Mouse (Mus musculus) lung, adult 2 months (tissue): ENCODE data around the gene Txlng. TPM values are rescaled to one million over a fixed set of nuclear protein-coding genes. Genes with fewer than 3 reads are reported as not detected.

Experiments
- DNase-seq: peaks from one replicate; pipeline ENCODE4 v3.0.0; 2022
- H3K4me1 ChIP-seq: fragments of 200-500 bp; 2 replicates; pipeline ENCODE4 v1.6.1; 2011; ENCODE audit warnings: low read length; ENCODE audit not compliant: control insufficient read depth, insufficient read depth
- H3K4me3 ChIP-seq: fragments of 200-500 bp; replicated peaks from 2 replicates; pipeline ENCODE3; 2011; ENCODE audit warnings: low read depth, mild to moderate bottlenecking, control low read depth, low read length; ENCODE audit errors: extremely low read depth
- CTCF ChIP-seq: fragments of 200-500 bp; IDR thresholded peaks from 2 replicates; pipeline ENCODE4 v1.5.1; 2011; ENCODE audit warnings: mild to moderate bottlenecking, low read length, control low read depth; ENCODE audit not compliant: insufficient read depth
- POLR2A ChIP-seq: fragments of 200-500 bp; IDR thresholded peaks from 2 replicates; pipeline ENCODE4 v1.6.1; 2011; ENCODE audit warnings: low read depth, mild to moderate bottlenecking, control low read depth, low read length, borderline replicate concordance; ENCODE audit errors: extremely low read depth
- WGBS: fragments of 180-500 bp; shearing (Covaris S2); methylation state at CpG from one replicate; pipeline ENCODE4 v1.1.7; 2018; 5-methylcytosine and 5-hydroxymethylcytosine counted together
- polyA plus RNA-seq: library from polyadenylated mRNA; depleted of rRNA; stranded (reverse); fragments of >200 nt; gene quantifications from 2 replicates; pipeline ENCODE4 v1.2.3, GENCODE M21; 2012

The Txlng gene
- polyA plus RNA-seq, 1 experiment, result 4.9 TPM

DNA sequence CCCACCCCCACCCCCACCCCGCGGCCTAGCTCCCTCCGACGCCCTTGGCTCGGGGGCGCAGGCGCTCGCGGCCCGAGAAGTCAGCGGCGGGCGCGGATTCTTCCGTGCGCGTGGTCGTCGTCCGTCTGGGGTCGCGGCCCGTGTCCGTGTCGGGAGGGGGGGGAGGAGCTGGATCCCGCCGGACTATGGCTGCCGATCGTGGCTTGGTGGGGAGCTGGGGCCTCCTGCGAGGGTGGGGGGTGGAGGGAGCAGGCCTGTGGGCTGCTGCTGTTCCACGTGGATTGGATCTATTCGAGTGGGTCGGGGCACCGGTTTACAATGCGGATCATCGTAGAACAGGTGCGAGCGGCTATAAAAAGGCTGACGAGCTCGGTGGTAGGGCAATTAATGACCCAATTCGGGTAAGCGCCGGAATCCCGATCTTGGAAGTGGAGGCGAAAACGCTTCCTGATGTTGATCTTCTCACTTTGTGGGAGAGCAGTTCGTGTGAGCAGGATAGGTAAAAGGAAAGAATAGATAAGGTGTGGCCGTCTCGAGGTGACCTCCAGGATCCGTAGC lies 68.2 kb downstream of the Txlng start:
- WGBS, result 28% methylated on average over 50 of the region's 50 CpGs
- no peak for DNase-seq
- peak overlapping the region; percentile 94 for H3K4me3 ChIP-seq
- no peaks in the 10 kb centered on the region for H3K4me1 ChIP-seq
- no peak for TF ChIP-seq CTCF
- TF ChIP-seq POLR2A, result no peak

DNA sequence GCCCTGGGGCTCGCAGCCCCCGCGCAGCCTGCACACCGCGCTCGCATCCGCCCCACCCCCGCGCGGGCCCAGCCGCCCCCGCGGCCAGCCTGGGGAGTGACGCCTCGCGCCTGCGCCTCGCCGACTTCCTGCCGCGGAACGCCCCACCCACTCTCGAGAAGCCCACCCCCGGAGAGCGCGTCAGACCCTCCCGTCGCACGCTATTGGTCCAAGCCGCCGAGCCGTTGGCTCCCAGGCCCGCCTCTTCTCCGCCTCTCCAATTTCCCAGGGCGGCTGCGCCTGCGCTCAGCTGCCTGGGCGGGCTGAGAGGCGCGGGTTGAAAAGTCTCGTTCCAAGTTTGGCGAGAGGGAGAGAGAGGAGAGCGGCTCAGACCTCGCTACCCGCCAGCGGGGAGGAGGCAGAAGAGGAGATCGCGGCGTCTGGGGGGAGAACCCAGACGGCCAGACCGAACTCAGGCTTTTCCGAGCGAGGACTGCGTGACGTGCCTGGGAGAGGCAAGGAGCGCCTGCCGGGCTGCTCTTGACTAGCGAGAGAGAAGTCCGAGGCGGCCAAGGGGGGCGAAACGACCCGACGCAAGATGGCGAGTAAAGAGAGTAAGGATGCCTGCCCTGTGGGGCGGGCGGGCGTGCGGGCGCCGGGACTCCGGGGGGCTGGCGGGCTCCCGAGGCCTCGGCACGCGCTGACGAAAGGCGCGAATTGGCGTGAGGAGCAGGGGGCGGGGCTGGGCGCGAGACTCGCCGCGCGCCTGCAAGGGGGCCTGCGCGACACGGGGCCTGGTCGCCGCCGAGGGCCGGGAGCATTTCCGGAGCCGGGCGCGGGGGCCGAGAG lies 68.9 kb downstream of the Txlng start, which contains the start of gene Rbbp7:
Rbbp7 (plus strand) TSS at position 288 of the 828 bp plus-strand sequence.
- DNase-seq, result peak; percentile 80
- H3K4me1 ChIP-seq, result no peaks in the 10 kb centered on the region
- H3K4me3 ChIP-seq, result peak within 1 kb of the TSS; percentile 94
- 28% methylated on average over 100 of the region's 100 CpGs for WGBS
- TF ChIP-seq POLR2A (peak; percentile 89), CTCF (no peak)

DNA sequence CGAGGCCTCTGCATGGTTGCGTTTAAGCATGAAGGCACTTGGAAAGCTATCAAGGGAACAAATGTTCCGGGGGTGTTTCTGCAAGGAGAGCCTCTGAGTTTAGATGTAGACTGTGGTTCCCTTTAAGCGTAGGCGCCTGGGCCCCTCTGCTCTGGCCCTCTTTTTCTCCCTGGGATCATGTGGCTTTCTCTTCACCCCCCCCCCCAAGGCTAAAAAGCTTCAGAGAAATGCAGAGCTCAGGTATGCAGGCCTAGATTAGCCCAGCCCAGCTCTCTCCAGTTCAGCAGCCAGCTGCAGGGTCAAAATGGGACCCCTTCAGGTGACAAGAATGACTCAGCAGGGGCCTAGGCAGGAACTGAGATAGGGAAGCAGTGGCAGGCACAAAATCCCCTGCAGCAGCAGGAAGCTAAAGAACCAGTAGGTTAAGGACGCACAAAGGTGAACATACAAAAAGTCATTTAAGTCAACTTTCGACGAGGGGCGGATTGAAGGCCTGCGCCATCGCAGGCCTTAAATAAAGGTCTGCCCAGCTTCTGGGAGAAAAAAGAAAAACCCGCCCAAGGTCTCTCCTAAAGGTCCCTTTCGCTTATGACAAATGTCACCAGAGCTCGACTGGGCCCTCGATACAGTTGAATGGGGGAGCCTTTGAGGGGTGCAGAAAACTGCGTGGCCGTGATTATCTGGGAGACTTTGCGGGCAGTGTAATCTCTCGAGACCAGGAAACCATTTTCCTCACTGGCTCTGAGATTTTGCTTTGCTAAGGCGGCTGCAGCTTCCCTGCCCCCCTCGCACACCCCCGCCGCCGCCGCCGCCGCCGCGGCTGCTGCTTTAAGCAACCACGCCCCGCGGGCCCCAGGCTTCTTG lies 69.8 kb downstream of the Txlng start:
- no peak for TF ChIP-seq CTCF
- peak; percentile 28; the same call in 1 of the 2 replicates for TF ChIP-seq POLR2A
- WGBS, result 39% methylated on average over 32 of the region's 32 CpGs
- Histone ChIP-seq H3K4me1 (no peaks in the 10 kb centered on the region), H3K4me3 (peak overlapping the region; percentile 57)
- DNase-seq, result no peak

DNA sequence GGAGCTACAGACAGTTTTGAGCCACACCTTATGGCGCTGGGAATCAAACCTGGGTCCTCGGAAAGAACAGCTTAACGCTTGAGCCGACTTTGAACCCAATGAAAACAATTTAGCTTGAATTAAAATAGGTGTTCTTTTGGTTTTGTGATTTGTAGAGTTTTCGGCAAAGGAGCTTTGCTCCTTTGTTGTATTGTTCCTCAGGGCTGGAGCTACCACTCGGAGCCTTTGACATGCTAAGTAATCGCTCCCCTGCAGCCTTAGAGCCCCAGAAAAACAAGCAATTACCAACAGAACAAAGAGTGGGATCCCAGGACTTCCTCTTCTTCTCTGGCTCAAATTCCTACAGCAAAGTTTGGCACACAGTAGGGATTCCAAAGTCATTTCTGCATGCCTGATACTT lies 73.2 kb downstream of the Txlng start:
- H3K4me1 ChIP-seq, result no peaks in the 10 kb centered on the region
- WGBS, result 66% methylated on average over 7 of the region's 7 CpGs
- TF ChIP-seq CTCF, result no peak
- no peak for TF ChIP-seq POLR2A
- H3K4me3 ChIP-seq, result no peak overlapping the region
- no peak for DNase-seq

DNA sequence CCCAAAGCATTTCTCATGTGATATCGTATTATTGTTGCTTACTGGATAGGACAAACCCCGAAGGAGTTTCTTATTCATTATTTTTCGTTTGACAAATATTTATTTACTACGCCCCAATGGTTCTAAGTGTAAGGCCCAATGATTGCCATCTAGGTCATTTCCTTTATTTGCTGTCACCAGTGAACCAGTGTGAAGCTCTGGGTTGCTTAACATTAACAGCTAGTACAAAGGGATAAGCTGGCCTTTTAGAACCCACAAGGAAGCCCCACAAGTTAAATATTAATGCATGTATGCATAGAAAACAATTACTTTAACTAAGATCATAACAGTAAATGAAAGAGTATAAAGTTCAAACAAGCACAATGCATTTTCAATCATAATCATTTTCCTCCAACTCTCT lies 74.9 kb downstream of the Txlng start:
- WGBS, result 79% methylated on average over 4 of the region's 4 CpGs

DNA sequence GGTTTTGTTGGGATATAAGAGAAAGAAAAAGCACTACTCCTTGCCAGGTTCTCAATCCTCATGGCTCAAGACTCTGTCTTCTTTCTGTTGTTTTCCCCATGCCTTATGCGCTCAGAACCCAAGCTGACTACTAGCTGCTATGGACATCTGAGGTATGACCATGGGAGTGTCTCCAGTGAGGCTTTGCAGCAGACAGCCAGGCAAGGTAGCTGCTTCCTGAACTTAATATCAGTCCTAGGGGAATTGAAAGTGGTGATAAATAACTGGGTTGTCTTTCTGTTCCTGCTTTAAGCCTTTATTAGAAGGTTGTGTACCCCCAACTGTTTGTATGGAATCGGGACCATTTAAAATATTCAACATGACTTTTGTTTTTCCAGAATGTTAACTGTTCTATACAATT lies 76.8 kb downstream of the Txlng start:
- no peak for DNase-seq
- Histone ChIP-seq H3K4me1 (no peaks in the 10 kb centered on the region), H3K4me3 (no peak overlapping the region)
- TF ChIP-seq POLR2A (no peak), CTCF (no peak)
- WGBS, result 89% methylated on average over 2 of the region's 2 CpGs

More for the DNA sequence above, 74.9 kb downstream of the Txlng start:
- DNase-seq, result no peak
- TF ChIP-seq CTCF (no peak), POLR2A (no peak)
- Histone ChIP-seq H3K4me3 (no peak overlapping the region), H3K4me1 (no peaks in the 10 kb centered on the region)

DNA sequence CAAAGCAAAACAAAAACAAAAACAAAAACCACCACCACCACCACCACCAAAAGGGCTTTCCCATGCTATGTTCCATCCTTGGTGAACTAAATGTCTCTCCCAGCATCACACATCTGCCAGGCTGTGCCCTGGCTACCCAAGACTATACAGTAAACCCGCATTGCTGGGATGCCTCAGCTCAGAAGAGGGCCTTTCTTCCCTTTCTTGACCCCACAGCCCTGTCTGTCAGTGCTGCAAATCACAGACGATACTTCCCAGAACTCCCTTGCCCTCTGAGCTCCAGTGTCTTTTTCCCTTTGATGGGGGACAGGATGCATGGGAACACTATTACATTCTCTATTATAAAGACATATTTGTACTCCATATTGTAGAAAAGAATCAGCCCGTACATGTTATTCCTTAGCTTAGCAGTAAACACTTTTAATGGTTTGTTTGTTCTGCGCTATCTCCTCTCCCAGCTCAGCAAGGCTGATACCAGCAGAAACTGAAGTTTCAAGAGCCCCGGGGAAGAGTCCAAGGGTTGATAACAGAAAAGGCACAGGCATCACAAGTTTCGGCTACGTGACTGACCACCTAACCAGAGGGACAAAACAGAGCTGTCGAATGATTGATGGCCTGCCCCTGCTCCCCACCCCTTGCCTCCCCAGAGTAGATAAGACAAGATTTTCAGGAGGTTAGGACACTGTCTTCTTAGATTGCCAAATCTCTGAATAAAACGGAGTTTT lies 80.4 kb downstream of the Txlng start:
- 65% methylated on average over 9 of the region's 9 CpGs for WGBS
- DNase-seq, result no peak
- TF ChIP-seq CTCF (no peak), POLR2A (no peak)

DNA sequence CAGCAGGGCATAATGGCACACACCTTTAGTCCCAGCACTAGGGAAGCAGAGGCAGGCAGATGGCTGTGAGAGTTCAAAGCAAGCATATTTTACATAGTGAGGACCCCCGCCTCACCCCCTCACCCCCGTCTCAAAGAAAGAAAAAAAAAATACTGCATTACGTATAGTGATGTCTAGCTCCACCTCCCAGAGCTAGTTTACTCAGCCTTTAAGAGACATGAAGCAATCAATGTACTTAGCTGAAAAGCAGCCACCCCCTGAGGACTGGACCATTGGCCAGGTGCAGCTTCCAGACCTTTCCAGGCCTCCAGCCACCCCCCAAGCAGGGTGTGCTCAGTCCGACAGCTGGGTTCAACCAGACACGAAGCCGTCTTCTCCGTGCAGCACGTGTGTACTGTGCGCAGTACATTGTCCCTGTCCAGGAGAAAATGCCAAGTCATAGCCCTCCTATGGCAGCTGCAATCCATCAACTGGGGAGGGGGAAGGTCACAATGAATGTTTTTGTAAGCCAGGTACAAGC lies 93.1 kb downstream of the Txlng start:
- peak; percentile 24 for DNase-seq
- Histone ChIP-seq H3K4me1 (0 out of 2 replicates have a peak, but pooled peaks cover 2% of the 10 kb centered on the region), H3K4me3 (peak overlapping the region; percentile 9)
- TF ChIP-seq CTCF (no peak), POLR2A (no peak)
- 47% methylated on average over 9 of the region's 9 CpGs for WGBS

More for the DNA sequence above, 80.4 kb downstream of the Txlng start:
- Histone ChIP-seq H3K4me1 (no peaks in the 10 kb centered on the region), H3K4me3 (no peak overlapping the region)
